Mouse (Mus musculus): ENCODE data around the gene Oas1a.

- no peak for TF ChIP-seq CTCF (IDR thresholded peaks at IDR 0.05; ENCODE audit: borderline replicate concordance, control insufficient read depth, extremely low read depth, insufficient read depth, low read length, poor library complexity)
- no peak for TF ChIP-seq POLR2A (IDR thresholded peaks at IDR 0.05; ENCODE audit: control insufficient read depth, extremely low read depth, insufficient read depth, low read length, poor library complexity)
These were observed 45.0 kb upstream of the Oas1a start for GRCm38 (mm10) chr5:120952242-120952770.
